ENCODE assay signal across 10 mouse cellular contexts in the genomic region with DNA sequence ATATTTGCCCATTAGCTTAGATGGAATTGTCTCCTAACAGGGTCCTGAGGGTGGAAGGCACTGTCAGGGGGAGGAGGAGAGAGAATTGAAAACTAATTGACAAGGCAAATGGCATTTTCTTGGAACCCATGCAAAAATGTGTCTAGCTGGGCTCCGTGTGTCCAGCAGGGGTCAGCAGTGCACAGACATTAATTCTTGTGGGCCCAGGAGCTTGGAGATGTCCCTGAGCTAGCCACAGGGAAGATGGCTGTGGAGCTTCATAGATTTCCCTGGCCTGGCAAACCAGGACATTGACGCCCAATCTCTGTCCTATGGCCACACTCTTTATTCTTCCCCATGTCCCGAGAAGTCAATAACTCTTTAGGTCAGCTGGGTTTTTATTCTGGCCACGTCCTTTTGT.
DNase-seq lines count a peak whose midpoint lies in the region; ATAC-seq lines count a peak whose summit lies in the region.
"Had no signal": no experiment of that assay in that cellular context is flagged by ENCODE, and none has a peak within 500 bp of the region (broad histone marks: within the 10 kb centered on the region; RNA-seq: fewer than 3 reads in every experiment).

No protein-coding gene starts in this region.

- H3K4me1 ChIP-seq in forebrain, embryonic 10.5 days, result no peaks in the 10 kb centered on the region
- peaks cover 6% of the 10 kb centered on the region; the same call in 1 of the 2 replicates for H3K4me1 ChIP-seq in forebrain, embryonic 15.5 days
- H3K4me1 ChIP-seq: stomach, embryonic 15.5 days had no signal

- peak; percentile 63 for DNase-seq in forebrain, embryonic 10.5 days (ENCODE audit: extremely low spot score, low spot score)
- peak; percentile 76 for DNase-seq in adipocyte (ENCODE audit: low spot score)
- DNase-seq in cerebellum, postnatal 4 days (ENCODE audit: low spot score in 2 of 2), result peak; percentile 65 to 74
- DNase-seq in layer of hippocampus, postnatal 10 days (ENCODE audit: low spot score in 2 of 2), result peak; percentile 80 to 85
- DNase-seq in lung, postnatal 36 days, result peak; percentile 79
- DNase-seq in right cerebral cortex, postnatal 4 days, result peak; percentile 80

- WGBS in forebrain, embryonic 10.5 days, result 18% methylated on average over 4 of the region's 4 CpGs
- WGBS in forebrain, embryonic 15.5 days, result 18% methylated on average over 4 of the region's 4 CpGs

- ATAC-seq in forebrain, embryonic 15.5 days (replicated peaks), result no peak
- peak; percentile 52; the same call in 1 of the 2 replicates for ATAC-seq in granulocyte monocyte progenitor cell, adult 5-6 weeks (replicated peaks; ENCODE audit: poor library complexity, severe bottlenecking)

- no peaks in the 10 kb centered on the region for H3K36me3 ChIP-seq in forebrain, embryonic 10.5 days (replicated peaks)
- H3K36me3 ChIP-seq in forebrain, embryonic 15.5 days, result no peaks in the 10 kb centered on the region
- H3K36me3 ChIP-seq: hindbrain, embryonic 15.5 days; stomach, embryonic 15.5 days had no signal

- H3K4me3 ChIP-seq in forebrain, embryonic 10.5 days, result no peak overlapping the region
- H3K4me3 ChIP-seq in forebrain, embryonic 15.5 days, result no peak overlapping the region
- H3K4me3 ChIP-seq: hindbrain, embryonic 15.5 days; stomach, embryonic 15.5 days had no signal

- no peak overlapping the region for H3K4me2 ChIP-seq in forebrain, embryonic 15.5 days (replicated peaks)
- H3K4me2 ChIP-seq: hindbrain, embryonic 15.5 days; stomach, embryonic 15.5 days had no signal

- no peaks in the 10 kb centered on the region for H3K27me3 ChIP-seq in forebrain, embryonic 10.5 days (ENCODE audit: poor library complexity, severe bottlenecking)
- H3K27me3 ChIP-seq in forebrain, embryonic 15.5 days, result no peaks in the 10 kb centered on the region
- H3K27me3 ChIP-seq: stomach, embryonic 15.5 days had no signal

- no peak overlapping the region for H3K27ac ChIP-seq in forebrain, embryonic 10.5 days
- no peak overlapping the region for H3K27ac ChIP-seq in forebrain, embryonic 15.5 days (replicated peaks)
- H3K27ac ChIP-seq: hindbrain, embryonic 15.5 days; stomach, embryonic 15.5 days had no signal

- no peaks in the 10 kb centered on the region for H3K9me3 ChIP-seq in forebrain, embryonic 10.5 days
- H3K9me3 ChIP-seq in forebrain, embryonic 15.5 days, result no peaks in the 10 kb centered on the region
- H3K9me3 ChIP-seq: hindbrain, embryonic 15.5 days; stomach, embryonic 15.5 days had no signal

- H3K9ac ChIP-seq in forebrain, embryonic 15.5 days (replicated peaks), result no peak overlapping the region
- H3K9ac ChIP-seq: hindbrain, embryonic 15.5 days; stomach, embryonic 15.5 days had no signal
